Mouse (Mus musculus) neutrophil, adult 5-6 weeks (primary cell): ENCODE measurements around the gene Mon2. TPM values are rescaled to one million over a fixed set of nuclear protein-coding genes. Genes with fewer than 3 reads are reported as not detected.
A peak's percentile ranks its signal among the peaks of the same experiment; 100 is the strongest.

Experiments used
- ATAC-seq: fragments of 151-379, 151-347 bp; 2 replicates; pipeline ENCODE4 v1.8.0; 2017; ENCODE audit warnings: mild to moderate bottlenecking, moderate TSS enrichment; ENCODE audit not compliant: insufficient number of reproducible peaks, poor library complexity, low FRiP score, severe bottlenecking; ENCODE audit errors: extremely low read depth
- total RNA-seq: library from RNA; stranded (forward); fragments of 200-1000 nt; gene quantifications from 2 replicates; pipeline ENCODE4 v1.2.3, GENCODE M21; 2017

Mon2 gene
- total RNA-seq, result 139 and 162 TPM in 2 replicates

DNA sequence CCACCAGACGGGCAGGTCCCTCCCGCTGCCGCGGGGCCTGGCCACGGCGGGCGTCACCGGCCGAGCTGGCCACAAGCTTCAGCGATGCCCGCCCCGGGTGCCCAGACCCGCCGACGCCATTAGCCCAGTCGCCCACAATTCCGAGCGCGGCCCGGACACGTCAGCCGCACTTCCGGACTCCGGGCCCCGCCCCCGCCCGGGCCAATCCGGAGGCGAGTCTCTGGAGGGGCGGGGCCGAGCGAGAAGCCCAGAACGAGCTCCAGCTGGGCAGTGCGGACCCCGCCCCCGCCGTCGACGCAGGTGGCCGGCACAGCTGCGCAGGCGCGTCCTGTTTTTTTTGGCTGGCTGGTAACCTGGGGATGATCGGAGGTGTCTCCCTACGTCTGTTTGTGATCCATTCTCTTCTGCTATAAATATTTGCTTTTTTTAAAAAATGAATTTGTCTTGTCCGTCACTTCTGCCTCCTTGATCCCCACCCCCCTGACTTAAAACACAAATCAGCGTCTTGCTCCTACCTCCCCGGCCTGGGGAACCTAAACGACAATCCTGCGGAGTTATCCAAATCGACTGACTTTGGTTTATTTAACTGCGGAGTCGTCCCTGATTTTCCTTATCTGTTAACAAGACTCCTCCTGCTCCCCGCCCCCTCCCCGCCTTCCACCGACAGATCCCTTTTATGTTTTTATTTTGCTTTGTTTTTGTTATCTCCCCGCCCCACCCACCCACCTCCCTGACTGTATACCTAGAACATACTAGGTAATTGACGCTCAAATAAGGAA is at the start of gene Mon2:
Mon2 (minus strand) TSS at position 261 of the 779 bp plus-strand sequence.
- ATAC-seq, result peak; percentile 95

DNA sequence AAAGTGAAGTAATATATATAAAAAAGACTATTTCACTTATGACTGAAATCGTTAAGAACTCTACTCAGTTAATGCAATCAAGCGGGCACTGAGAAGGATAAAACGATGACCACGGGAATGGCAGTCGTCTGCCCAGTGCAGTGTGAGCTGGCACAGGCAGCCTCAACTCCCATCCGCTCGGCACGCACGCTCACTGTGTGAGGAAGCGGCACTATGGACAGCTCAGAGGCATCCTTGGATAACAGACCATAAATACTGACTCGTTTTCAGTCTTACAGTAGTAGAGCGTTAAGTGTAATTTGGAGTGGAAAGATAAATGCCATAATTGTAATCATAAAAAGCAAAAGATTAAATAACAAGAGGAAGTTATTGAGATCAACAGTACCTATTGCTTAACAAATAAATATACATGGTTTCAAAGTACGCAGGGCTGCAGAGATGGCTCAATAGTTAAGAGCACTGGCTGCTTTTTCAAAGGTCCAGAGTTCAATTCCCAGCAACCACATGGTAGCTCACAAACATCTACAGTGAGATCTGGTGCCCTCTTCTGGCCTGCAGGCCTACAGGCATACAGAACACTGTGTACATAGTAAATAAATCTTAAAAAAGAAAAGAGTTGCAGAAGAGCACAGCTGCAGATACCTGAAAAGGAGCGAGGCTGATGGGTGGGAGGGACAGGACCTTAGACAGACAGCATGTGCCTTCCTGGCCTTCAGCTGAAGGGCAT is 44.5 kb upstream of the Mon2 start:
- ATAC-seq, result no peak

DNA sequence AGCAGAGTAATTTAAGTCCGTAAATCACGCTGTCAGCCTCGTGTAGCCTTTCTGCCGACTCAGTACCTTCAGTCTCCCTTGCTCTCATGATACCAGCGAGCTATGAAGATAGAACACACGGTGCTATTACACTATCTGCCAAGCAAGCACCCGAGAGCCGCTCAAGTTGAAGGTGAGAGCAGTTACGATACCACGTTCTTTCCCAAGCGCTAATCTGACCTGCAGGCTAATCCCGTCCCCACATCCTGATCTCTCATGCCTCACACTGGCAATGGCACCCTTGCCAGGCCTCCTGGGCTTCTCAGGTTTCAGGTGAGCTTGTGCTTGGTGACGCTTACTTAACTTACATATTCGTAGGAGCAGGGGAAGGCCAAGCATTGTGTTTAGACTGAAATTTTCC is 40.6 kb upstream of the Mon2 start:
- ATAC-seq, result no peak

DNA sequence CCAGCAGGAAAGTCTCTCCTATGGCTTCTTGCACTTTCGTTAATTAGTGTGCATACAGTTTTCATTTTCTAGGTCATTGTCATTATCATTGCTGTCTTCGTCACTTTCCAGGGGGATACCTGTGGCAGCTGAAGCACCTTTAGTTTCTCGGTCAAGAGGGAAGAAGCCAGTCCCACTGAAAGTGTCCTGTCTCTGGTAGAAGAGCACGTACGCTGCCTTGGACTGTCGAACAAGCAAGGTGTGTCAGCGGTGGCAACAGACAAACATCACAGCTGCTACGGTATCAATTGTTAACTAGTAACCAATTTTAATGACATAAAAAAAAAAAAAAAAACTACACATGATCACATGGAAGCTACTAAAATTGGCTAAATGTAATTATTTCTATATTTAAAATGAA is 37.2 kb upstream of the Mon2 start:
- ATAC-seq, result no peak

DNA sequence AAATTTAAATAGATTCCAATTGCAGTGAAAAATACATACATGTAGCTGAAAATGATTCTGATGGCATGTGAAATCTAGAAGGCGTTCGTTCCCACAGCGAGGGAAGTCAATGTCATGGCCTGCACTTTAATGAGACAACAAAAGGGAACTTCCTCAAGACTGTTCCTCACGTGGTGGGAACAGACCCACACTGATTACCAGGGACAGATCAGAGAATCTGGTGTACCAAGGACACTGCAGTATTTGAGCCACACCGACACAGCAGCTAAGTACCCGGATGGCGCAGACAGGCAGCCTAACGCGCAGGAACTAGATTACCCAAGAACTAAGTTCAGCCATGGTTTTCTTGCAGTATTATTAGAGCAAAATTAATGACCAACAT is 36.5 kb upstream of the Mon2 start:
- ATAC-seq, result no peak

DNA sequence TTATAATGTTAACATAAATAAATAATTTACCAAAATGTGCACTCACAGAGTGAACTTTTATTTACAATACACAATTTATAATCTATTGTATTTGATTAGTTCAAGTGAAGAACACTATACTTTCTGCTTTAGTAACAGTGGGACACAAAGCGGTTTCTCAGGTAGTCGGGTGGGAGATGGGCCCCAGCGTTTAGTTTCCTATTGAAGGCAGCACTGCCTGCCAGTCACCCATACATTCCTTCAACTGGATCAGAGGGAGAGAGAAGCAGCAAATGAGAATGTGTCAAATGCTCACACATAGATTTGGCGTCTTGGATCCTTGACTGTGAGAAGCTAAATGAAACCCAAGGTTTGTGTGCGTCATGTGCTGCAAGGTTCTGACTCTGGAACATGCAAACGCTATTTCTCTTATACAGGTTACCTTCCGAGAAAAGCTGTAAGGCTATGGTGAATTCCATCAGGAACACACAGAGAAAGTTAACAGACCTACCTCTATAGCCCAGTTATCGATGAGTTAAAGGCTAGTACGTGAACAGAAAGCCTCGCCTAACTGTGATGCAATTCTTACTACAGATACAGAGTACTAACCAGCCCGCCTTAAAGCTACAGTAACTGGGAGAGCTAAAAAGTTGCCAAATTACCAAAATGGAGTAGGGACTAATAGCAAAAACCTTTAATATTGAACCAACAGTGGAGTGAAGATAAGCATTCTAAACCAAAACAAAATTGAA is 35.9 kb upstream of the Mon2 start:
- no peak for ATAC-seq

DNA sequence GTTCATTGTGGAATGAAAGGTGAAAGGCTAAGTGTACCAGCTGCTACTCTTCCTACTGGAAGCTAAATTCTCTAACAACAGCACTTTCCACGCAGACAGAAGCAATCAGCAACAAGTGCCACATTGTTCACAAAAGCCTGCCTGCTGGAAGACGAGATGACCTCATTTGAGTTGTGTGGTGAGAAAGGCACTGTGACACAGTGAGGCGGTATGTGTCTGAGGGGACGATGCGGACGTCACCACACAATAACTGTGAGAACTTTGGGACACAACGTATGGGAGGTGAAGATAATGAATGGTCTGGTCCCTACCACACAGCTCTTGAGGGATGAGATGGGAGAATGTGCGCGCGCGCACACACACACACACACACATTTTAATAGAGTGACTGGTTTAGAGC is 34.2 kb upstream of the Mon2 start:
- ATAC-seq, result no peak

DNA sequence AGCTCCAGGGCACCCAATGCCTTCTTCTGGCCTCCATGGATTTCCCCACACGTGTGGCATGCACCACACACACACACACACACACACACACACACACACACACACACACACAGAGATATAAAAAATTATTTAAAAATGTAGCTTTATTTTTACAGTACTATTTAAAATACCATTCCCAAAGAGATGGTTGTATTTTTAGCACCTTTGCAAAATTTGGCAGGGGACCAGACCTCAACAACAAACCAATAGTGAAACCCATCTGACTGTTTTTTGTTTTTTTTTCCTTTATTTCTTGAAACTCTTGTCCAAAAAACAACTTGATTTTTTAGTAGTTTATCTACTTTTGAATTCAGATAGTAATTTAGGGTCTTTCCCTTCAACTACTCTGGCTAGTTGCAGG is 32.2 kb upstream of the Mon2 start:
- no peak for ATAC-seq

DNA sequence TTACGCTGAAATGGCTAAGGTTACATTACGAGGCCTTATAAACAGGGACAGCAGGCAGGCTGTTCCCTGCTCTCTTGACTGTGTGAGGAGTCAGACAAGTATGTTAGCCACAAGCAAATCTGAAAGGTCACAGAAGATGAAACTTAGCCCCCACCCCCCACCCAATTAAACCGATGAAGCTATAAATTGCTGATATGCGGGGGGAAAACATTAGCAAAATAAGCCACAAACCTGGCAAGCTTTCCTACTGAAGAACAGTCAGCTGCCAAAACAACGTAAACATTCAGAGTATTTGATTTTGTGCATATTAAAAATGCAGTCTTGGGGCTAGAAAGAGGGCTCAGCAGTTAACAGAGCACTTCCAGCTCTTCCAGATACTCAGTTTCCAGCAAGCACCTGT is 31.8 kb upstream of the Mon2 start:
- no peak for ATAC-seq

DNA sequence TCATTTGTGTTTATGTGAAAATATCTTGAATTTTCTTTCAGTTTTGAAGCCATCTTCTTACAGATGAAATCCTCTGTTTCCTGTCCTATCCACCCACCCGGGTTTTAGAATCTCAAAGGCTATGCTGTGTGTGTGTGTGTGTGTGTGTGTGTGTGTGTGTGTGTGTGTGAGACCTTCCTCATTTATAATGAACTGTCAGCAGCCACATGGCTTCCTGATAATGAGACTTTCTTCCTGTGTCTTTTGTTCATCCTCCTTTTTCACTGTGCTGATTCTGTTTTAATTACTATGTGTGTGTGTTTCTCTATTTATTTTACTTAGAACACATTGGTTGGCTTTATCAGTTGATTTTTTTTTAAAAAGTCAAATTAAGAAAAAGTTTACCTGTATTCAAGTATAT is 25.0 kb upstream of the Mon2 start:
- ATAC-seq, result no peak

DNA sequence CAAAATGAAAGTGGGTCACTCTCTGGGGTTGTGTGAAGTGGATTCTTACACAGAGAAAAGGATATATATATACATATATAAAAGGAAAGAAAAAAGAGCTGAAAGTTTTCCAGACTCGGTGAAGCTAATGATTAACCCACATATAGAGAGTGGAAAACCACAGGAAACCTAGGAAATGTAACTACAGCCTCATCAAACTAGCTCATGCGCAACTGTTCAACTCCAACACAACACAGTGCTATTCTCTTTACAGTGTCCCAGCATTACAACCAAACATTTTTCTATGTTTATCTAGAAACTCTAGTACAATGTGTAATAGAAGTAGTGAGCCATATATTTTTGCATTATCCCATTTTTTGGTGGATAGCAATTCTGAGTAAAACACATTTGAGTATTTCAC is 24.3 kb upstream of the Mon2 start:
- no peak for ATAC-seq

DNA sequence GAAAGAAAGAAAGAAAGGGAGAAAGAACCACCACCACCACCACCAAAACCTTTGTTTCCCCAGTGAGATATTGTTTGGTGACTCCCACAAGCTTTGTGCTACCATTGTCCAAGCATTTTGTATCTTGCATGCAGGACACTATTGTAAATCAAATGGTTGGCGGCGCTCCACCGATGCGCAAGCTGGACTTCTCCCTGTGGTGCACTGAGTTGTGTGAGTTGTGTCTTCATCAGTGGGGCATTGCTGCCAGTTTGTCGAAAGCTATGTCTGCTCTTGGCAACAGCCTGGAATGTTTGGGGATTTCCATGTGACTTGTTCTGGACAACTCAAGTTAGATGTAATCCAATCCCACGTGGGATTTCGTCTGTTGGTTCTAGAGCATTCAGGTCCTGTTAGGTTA is 18.2 kb upstream of the Mon2 start:
- ATAC-seq, result no peak

DNA sequence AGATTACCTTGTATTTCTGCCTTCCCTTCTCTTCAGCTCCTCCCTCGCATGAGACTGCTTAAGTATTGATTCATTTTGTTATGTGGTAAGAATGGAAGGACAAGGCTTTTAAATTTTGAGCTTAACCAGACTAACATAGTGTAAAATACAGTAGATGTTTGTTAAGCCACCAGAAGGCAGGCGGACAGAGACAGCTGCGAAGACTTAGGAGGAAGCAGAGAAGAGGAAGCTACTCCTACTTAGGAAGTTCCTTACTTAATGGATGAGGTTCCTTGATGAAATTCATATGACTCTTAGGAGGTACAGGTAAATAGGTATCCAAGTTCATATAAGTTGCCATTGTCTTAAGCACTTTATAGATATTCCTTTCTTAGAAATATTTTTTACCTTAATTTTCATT is 16.3 kb upstream of the Mon2 start:
- no peak for ATAC-seq

DNA sequence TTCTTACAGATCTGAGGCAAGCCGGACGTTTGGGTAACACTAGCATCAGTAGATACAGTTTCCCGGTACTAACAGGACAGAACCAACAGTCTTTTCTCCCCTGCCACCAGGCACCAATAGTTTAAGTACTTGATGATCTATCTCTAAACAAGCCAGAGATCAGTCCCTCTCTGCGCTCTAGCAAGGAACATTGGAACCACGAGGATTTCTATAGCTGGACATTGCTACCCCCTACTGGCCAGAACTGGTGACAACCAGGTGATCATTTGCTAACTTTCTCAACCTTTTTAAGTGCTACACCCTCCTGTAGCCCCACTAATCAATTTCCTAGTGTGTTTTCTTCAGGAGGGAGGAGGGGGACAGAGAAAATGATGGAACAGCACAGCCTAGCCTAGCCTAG is 15.4 kb upstream of the Mon2 start:
- ATAC-seq, result peak; percentile 77

DNA sequence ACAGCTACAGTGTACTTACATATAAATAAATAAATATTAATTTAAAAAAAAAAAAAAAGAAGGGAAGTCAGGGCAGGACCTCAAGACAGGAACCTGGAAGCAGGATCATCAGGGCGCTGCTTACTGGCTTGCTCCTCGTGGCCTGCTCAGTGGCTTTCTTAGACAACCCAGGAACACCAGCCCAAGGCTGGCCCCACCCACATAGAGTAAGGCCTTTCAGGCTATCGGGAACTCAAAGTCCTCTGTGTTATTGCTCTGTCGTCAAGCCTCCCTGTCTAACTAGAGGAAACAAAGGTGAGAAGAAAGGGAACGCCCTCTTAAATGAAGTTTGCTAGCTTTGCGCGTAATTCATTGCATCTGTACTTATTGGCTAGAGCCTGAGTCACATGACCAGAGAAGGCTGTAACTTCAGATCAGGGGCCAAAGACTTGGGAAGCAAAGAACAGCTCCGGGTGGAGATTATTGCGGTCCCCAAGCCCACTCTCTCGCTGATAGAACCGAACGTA is 13.2 kb upstream of the Mon2 start:
- no peak for ATAC-seq

DNA sequence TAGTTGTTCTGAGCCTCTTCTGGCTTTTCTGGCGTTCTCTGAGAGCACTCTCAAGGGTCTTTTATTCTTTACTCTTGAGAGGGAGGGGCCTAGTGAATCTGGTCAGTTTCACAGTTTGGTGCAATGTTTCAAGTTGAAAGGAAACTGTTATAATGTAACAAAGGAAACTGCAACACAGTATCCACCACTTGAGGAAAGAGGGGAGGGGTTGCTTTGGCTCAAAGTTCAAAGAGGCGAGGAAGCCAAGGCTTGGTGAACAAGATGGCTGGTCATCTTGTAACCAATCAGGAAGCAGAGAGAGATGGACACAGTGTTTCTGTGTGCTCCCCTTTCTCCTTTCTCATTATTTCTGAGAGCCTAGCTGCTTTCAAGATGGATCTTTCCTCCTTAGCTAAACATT is 10.5 kb upstream of the Mon2 start:
- ATAC-seq, result no peak

DNA sequence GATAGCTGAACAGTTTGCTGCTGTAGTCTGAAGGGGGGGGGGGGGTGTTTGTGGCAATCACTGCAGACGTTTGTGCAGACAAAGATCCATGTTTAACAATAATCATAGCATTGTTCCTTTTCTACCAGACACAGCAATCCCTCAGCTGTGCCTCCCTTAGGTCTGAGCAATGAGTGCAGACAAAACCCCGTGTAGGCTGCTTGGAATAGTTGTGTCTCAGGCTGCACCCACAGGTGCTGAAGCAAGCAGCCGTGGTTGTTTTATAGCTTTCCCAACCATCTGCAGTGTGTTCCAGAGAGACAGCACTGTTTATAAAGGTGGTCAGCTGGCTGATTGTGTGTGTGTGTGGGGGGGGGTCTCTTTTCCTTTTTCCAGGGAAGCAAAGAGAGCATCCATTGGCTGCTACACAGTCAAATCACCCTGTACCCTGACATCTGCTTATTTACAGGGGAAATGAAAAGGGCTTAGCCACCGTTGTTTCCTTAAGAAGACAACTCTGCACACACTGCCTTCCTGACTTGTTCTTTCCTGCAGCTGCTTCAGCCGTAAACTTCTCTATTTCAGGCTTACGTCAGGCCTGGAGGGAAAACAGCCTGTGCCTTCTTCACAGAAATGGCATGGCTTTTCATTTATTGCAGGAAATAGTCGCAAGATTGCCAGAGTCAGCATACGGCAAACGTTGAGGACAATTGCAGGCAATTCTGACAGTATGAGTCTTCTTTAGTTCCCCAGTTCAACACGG is 8.8 kb upstream of the Mon2 start:
- peak; percentile 39; the same call in 1 of the 2 replicates for ATAC-seq

DNA sequence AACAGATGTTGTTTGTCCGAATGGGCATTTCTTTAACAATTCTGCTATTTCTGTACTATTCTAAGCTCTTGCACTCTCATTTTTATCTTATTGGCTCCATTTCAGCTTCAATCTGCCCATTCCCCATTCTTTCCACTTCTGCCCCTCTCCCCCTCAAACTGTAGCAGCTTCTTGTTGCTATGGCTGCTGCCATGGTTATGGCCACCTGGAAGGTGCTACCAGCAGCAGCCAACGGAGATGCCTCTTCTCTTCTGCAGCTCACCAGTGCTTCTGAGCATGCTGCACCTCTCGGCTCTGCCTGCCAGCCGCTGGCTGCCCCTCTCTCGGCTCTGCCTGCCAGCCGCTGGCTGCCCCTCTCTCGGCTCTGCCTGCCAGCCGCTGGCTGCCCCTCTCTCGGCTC is 8.0 kb upstream of the Mon2 start:
- no peak for ATAC-seq

DNA sequence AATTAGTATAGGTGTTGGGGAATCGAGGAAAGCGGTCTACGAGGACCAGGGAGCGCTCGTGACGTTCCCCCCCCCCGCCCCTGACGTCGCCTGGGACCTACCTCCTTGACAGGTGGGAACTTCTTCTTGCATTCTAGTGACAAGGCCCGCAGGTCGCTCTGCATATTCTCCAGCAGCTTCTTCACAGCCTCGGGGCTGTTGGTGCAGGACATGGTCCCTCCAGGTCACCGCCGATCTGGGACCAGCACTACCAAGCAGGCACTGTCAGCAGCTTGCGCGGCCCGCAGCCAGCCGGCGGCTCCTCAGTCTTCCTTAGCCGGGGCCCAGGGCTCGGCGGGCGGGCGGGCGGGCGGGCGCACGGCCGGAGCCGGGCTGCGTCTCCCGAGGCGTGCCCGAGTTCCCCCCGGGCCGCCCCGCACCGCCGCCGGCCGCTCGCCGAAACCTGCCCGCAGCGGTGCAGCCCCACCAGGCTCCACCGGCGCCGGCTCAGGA is 508 bp downstream of the Mon2 start:
- ATAC-seq, result peak; percentile 17; the same call in 1 of the 2 replicates
